Mouse (Mus musculus) kidney, embryonic 16.5 days (tissue): ENCODE measurements at regions not wholly inside any gene's neighbourhood (a gene's known extent, or its start where the extent isn't known, plus 50 kb on each side); places are given as distances from the start of the nearest gene placed in this dataset.

Experiments
- ATAC-seq: fragments of 200-750 bp; cut with Nextera tagmentation; 2 replicates; pipeline ENCODE4 v1.8.0; 2017; ENCODE audit warnings: moderate TSS enrichment; ENCODE audit not compliant: low FRiP score, low TSS enrichment
- H3K27ac ChIP-seq: fragments of 300-500 bp; sonication (generic); 2 replicates; pipeline ENCODE4 v1.5.1; 2014; ENCODE audit warnings: low read length
- H3K27me3 ChIP-seq: fragments of 300-500 bp; sonication (generic); 2 replicates; pipeline ENCODE4 v1.6.1; 2014; ENCODE audit warnings: low read length, control low read depth, mixed read lengths; ENCODE audit not compliant: insufficient read depth
- H3K36me3 ChIP-seq: fragments of 300-500 bp; sonication (generic); 2 replicates; pipeline ENCODE4 v1.6.1; 2014; ENCODE audit warnings: low read length, control low read depth, mixed read lengths; ENCODE audit not compliant: insufficient read depth
- H3K4me1 ChIP-seq: fragments of 300-500 bp; sonication (generic); 2 replicates; pipeline ENCODE4 v1.6.1; 2014; ENCODE audit warnings: low read length, control low read depth, mixed read lengths; ENCODE audit not compliant: insufficient read depth
- H3K4me2 ChIP-seq: fragments of 300-500 bp; sonication (generic); replicated peaks from 2 replicates; pipeline ENCODE4 v1.6.1; 2014; ENCODE audit warnings: low read depth, low read length
- H3K4me3 ChIP-seq: fragments of 300-500 bp; sonication (generic); 2 replicates; pipeline ENCODE4 v1.5.1; 2014; ENCODE audit warnings: mild to moderate bottlenecking, low read length
- H3K9ac ChIP-seq: fragments of 300-500 bp; sonication (generic); replicated peaks from 2 replicates; pipeline ENCODE4 v1.6.1; 2014; ENCODE audit warnings: low read length
- H3K9me3 ChIP-seq: fragments of 300-500 bp; sonication (generic); 2 replicates; pipeline ENCODE4 v1.6.1; 2016; ENCODE audit warnings: low read length, control low read depth
- WGBS: fragments of 180-500 bp; shearing (Covaris S2); extraction: QIAGEN DNeasy Blood & Tissue Kit; methylation state at CpG from one replicate; pipeline ENCODE4 v1.1.7; 2014; 5-methylcytosine and 5-hydroxymethylcytosine counted together

DNA sequence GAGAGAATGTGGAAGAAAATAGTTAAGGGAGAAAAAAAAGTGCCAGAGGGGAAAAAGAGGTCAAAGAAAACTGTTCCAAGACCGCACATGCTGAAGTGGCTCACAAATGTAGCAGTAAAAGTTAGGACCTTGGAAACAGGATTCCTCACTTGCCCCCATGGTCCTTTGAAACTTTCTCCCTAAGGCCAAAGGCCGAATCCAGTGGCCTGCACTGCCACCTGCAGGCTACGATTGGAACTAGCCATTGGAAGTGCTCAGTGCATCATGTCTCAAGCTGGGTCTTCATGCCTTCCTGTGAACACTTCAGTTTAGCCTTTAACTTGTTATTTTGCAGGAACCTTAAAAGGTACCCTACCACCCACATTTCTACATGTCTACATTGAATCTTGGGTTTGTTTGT is 56.3 kb upstream of the Mctp2 start:
- Histone ChIP-seq H3K4me2 (no peak overlapping the region), H3K4me3 (no peak overlapping the region), H3K27me3 (no peaks in the 10 kb centered on the region), H3K27ac (no peak overlapping the region), H3K4me1 (no peaks in the 10 kb centered on the region), H3K9ac (no peak overlapping the region), H3K9me3 (no peaks in the 10 kb centered on the region), H3K36me3 (no peaks in the 10 kb centered on the region)
- 2% methylated on average over 3 of the region's 3 CpGs for WGBS
- ATAC-seq, result no peak

DNA sequence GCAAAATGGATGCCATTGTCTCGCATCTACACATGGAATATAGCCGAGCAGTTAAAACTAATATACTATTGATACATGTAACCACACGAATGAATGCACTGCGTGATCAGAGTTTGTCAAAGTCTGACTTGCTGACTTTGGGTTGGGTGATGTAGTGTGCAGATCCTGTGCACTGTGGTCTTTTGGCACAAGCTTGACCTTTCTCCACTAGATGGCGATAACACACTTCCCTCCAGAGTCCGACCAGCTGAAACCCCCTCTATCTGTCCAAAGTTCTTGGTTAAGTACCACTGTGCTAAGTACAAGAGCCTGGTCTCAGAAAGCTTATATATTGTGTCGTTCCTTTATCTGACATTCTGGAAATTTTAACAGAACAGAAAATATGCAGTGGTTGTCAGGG is 84.9 kb upstream of the Mctp2 start:
- H3K4me3 ChIP-seq, result no peak overlapping the region
- 44% methylated on average over 7 of the region's 7 CpGs for WGBS
- H3K4me1 ChIP-seq, result no peaks in the 10 kb centered on the region
- H3K9ac ChIP-seq, result no peak overlapping the region
- no peaks in the 10 kb centered on the region for H3K36me3 ChIP-seq
- 0 out of 2 replicates have a peak, but pooled peaks have one; percentile 39 for ATAC-seq
- no peak overlapping the region for H3K4me2 ChIP-seq
- H3K9me3 ChIP-seq, result no peaks in the 10 kb centered on the region
- H3K27me3 ChIP-seq, result no peaks in the 10 kb centered on the region
- no peak overlapping the region for H3K27ac ChIP-seq

DNA sequence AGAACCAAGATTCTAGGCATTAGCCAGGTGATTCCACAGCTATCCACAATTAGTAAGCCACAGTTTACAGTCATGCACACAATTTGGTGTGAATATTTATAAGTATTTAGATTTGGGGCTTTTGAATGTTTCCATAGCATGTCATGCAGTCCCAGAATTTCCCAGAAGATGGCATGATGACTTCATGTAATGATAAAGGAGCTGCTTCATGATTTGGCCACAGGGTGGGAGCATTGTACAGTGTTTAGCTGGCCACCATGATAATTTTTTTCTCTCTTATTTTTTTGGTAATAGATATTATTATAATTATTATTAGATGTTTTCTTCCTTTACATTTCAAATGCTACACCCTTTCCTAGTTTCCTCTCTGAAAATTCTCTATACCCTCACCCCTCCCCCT is 93.6 kb upstream of the Mctp2 start:
- no peak for ATAC-seq
- Histone ChIP-seq H3K27me3 (no peaks in the 10 kb centered on the region), H3K4me1 (no peaks in the 10 kb centered on the region), H3K36me3 (no peaks in the 10 kb centered on the region), H3K27ac (no peak overlapping the region), H3K9me3 (no peaks in the 10 kb centered on the region), H3K9ac (no peak overlapping the region), H3K4me2 (no peak overlapping the region), H3K4me3 (no peak overlapping the region)

DNA sequence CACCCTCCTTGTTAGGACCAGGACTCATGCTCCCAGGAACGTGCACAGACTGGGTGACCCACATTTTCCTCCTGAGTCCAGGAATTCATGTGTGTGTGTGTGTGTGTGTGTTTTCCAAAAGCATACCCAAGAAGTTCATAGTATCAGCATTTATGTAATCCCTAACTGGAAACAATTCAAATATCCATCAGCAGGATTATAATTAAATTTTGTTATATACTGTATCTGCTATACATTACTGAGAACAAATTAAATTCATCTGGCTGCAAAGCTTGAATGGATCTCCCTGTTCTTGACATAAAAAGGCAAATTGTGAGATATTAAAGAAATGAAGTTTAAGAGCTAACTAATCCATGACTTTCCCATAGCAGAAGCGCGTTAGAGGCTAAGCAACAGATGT is 99.7 kb upstream of the Mctp2 start:
- no peaks in the 10 kb centered on the region for H3K9me3 ChIP-seq
- no peaks in the 10 kb centered on the region for H3K4me1 ChIP-seq
- 92% methylated on average over 3 of the region's 3 CpGs for WGBS
- no peaks in the 10 kb centered on the region for H3K36me3 ChIP-seq
- no peaks in the 10 kb centered on the region for H3K27me3 ChIP-seq
- no peak overlapping the region for H3K4me3 ChIP-seq
- H3K4me2 ChIP-seq, result no peak overlapping the region
- H3K27ac ChIP-seq, result no peak overlapping the region
- ATAC-seq, result no peak
- no peak overlapping the region for H3K9ac ChIP-seq

DNA sequence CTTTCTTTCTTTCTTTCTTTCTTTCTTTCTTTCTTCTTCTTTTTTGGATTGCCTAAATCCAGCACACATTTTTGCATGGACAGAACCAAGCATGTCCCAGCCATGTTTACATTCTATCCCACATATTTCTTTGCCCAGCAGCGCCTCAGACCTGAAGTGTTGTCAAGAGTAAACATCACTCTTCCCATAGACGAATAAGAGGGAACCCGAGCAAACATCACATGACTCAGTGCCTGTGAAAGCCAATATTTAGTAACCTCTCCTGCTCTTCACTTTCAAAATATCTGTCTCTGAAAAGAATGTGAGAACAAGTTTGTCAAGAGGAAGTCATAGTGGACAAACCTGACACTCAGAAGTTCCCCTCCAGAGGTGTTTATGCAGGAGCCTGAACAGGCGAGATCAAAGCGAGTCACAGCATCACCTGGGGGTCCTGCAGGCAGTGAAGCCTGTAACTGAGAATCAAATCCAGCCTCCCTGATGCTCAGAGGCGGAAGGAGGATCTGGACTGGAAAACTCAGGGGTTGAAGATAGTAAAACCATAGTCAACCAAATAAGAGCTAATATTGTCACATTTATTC is 102.1 kb upstream of the Mctp2 start:
- Histone ChIP-seq H3K4me3 (no peak overlapping the region), H3K9ac (no peak overlapping the region), H3K27ac (no peak overlapping the region), H3K4me2 (no peak overlapping the region), H3K9me3 (no peaks in the 10 kb centered on the region), H3K4me1 (no peaks in the 10 kb centered on the region), H3K36me3 (no peaks in the 10 kb centered on the region), H3K27me3 (no peaks in the 10 kb centered on the region)
- ATAC-seq, result no peak
- WGBS, result 36% methylated on average over 6 of the region's 6 CpGs

DNA sequence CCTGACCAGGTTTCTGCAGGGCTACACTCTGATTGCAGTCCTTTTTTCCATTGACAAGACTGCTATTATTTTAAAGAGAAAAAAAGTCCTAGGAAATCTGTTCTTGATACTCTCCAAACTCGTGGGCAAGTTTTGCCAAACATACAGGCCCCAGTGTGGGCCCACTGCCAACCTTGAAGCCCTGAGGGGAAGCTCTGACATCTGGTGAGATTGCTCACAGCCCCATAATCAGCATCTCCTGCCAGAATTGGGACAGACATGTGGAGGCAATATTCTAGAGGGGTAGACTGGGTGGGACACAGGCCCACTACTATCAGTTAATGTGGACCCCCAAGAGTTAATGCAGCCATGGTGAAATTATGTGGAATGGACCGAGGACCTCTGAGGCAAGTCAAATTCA is 132.1 kb upstream of the Mctp2 start:
- H3K4me2 ChIP-seq, result no peak overlapping the region
- no peak overlapping the region for H3K4me3 ChIP-seq
- no peak overlapping the region for H3K9ac ChIP-seq
- WGBS, result 55% methylated on average over 2 of the region's 2 CpGs
- H3K27ac ChIP-seq, result no peak overlapping the region
- no peaks in the 10 kb centered on the region for H3K27me3 ChIP-seq
- H3K9me3 ChIP-seq, result no peaks in the 10 kb centered on the region
- ATAC-seq, result no peak
- no peaks in the 10 kb centered on the region for H3K4me1 ChIP-seq
- no peaks in the 10 kb centered on the region for H3K36me3 ChIP-seq

DNA sequence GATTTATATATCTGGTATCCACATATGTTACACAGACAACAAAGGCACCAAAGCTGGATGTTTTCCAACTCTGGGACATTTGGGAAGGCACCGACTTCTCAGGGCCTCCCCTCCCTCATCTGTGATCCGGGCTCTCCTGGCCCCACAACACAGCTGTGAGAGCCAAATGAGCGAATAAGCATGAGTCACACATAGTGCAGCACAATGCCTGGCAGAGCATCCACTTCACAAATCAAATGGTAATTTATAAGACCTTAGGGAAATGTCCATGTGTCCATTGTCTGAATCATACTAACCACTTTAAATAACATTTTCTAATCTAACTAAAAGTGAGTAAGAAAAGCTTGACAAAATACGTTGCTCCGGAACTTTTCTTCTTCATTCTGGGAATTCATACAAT is 135.6 kb upstream of the Mctp2 start:
- H3K27ac ChIP-seq, result no peak overlapping the region
- no peaks in the 10 kb centered on the region for H3K27me3 ChIP-seq
- WGBS, result 65% methylated on average over 5 of the region's 5 CpGs
- H3K9me3 ChIP-seq, result no peaks in the 10 kb centered on the region
- no peak overlapping the region for H3K9ac ChIP-seq
- no peak overlapping the region for H3K4me2 ChIP-seq
- no peak for ATAC-seq
- no peaks in the 10 kb centered on the region for H3K4me1 ChIP-seq
- H3K36me3 ChIP-seq, result no peaks in the 10 kb centered on the region
- H3K4me3 ChIP-seq, result no peak overlapping the region

DNA sequence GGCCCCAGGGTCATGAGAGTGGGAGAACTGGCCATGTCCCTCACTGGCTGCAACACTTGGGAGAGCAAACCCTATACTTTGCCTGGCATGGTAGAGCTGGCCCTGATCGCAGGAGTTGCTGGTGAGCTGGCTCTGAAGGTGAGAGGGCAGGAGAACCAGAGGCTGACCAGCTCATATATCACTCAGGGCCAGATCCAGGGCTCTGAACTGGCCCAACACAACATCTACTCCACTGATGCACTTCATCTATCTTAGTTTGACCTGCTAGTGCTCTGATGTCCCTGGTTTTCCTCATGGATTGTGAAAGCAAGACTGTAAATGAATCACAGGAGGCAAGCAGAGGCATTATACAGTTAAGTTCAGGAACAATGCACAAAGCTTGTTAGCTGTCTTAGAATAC is 137.6 kb upstream of the Mctp2 start:
- no peak overlapping the region for H3K27ac ChIP-seq
- H3K9ac ChIP-seq, result no peak overlapping the region
- H3K4me2 ChIP-seq, result no peak overlapping the region
- 35% methylated on average over 1 of the region's 1 CpGs for WGBS
- no peaks in the 10 kb centered on the region for H3K9me3 ChIP-seq
- H3K36me3 ChIP-seq, result no peaks in the 10 kb centered on the region
- H3K4me3 ChIP-seq, result no peak overlapping the region
- no peaks in the 10 kb centered on the region for H3K27me3 ChIP-seq
- no peak for ATAC-seq
- H3K4me1 ChIP-seq, result no peaks in the 10 kb centered on the region

DNA sequence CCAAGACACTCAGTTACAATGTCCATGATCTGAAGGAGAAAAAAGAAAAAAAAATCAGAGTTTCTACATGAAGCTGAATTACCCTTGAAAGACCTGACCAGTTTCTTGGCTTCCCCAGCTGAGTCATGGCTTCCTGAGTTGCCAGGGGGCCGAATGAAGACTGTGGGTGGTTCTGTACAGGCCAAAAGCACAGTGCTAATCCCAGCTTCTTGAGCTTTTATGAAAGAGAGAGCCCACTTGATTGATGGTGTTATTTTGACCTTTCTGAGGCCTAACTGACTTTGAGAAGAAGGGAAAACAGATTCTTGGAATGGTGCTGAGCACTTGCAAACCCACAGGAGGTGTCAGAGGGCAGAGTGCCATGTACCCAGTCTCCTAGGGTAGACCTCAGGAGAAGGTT is 138.4 kb upstream of the Mctp2 start:
- no peaks in the 10 kb centered on the region for H3K4me1 ChIP-seq
- no peak overlapping the region for H3K4me3 ChIP-seq
- H3K27ac ChIP-seq, result no peak overlapping the region
- no peak overlapping the region for H3K9ac ChIP-seq
- WGBS, result 32% methylated on average over 1 of the region's 1 CpGs
- H3K4me2 ChIP-seq, result no peak overlapping the region
- ATAC-seq, result no peak
- H3K9me3 ChIP-seq, result no peaks in the 10 kb centered on the region
- H3K27me3 ChIP-seq, result no peaks in the 10 kb centered on the region
- H3K36me3 ChIP-seq, result no peaks in the 10 kb centered on the region

DNA sequence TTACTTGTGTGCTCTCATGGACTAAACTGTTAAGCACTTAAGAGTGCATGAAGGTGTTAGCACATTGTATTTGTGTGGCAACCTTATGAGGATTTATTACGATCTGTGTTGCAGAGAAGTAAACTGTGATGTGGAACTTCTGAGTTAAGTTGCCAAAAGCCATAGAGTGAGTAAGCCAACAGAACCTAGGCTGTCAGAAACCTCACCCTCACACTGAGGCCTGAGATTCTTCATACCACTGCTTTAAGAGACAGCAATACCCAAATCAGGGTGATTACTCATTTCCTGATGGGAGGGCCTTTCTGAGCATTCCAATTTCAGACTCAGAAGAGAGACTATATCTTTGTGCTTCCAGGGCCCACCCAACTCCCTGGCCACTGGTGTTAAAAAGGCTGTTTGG is 140.5 kb upstream of the Mctp2 start:
- Histone ChIP-seq H3K27ac (no peak overlapping the region), H3K4me3 (no peak overlapping the region), H3K9me3 (no peaks in the 10 kb centered on the region), H3K4me2 (no peak overlapping the region), H3K27me3 (no peaks in the 10 kb centered on the region), H3K9ac (no peak overlapping the region), H3K4me1 (no peaks in the 10 kb centered on the region), H3K36me3 (no peaks in the 10 kb centered on the region)
- ATAC-seq, result no peak
- WGBS, result 92% methylated on average over 1 of the region's 1 CpGs

DNA sequence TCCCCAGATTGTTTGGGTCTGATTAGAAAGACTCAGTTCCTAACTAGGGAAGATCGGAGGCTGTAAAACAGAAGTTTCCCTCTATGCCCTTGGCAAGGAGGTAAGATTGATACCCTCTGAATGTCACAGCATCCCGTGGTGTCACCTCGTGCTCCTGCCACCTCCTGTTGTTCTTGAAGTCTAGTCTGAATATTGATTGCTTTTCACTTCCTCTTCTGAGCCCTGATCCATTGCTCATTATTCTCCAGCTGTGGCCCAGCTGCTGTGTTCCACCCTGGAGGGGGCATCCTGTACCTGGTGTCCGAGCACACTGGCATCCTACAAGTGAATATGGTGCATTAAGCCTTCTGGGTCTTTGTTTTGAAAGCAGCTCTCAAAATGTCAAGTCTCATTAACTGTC is 156.6 kb upstream of the Mctp2 start:
- no peak for ATAC-seq
- no peak overlapping the region for H3K4me3 ChIP-seq

More for the DNA sequence above, 156.6 kb upstream of the Mctp2 start:
- H3K36me3 ChIP-seq, result no peaks in the 10 kb centered on the region
- no peak overlapping the region for H3K4me2 ChIP-seq
- H3K27ac ChIP-seq, result no peak overlapping the region
- H3K4me1 ChIP-seq, result no peaks in the 10 kb centered on the region
- H3K9ac ChIP-seq, result no peak overlapping the region
- 33% methylated on average over 4 of the region's 4 CpGs for WGBS
- H3K9me3 ChIP-seq, result no peaks in the 10 kb centered on the region
- H3K27me3 ChIP-seq, result no peaks in the 10 kb centered on the region
